Mouse (Mus musculus) adrenal gland, postnatal 14 days (tissue): ENCODE results near the gene Chrm5. TPM values are rescaled to one million over a fixed set of nuclear protein-coding genes. Genes with fewer than 3 reads are reported as not detected.
A peak's percentile ranks its signal among the peaks of the same experiment; 100 is the strongest.

Experiments used
- DNase-seq: peaks from one replicate; pipeline ENCODE4 v3.0.0; 2021; ENCODE audit warnings: mixed read lengths
- long read RNA-seq, 2 experiments: library from polyadenylated mRNA; stranded (forward); transcript quantifications; one replicate each; pipeline ENCODE4 v2.0.0; 2021
- total RNA-seq: library from RNA; stranded (reverse); gene quantifications from 2 replicates; pipeline ENCODE4 v1.2.3, GENCODE M21; 2021

The Chrm5 gene
- not detected in 2 replicates for total RNA-seq
- long read RNA-seq, experiment 1: 0 reads
- long read RNA-seq, experiment 2: 0 reads

DNA sequence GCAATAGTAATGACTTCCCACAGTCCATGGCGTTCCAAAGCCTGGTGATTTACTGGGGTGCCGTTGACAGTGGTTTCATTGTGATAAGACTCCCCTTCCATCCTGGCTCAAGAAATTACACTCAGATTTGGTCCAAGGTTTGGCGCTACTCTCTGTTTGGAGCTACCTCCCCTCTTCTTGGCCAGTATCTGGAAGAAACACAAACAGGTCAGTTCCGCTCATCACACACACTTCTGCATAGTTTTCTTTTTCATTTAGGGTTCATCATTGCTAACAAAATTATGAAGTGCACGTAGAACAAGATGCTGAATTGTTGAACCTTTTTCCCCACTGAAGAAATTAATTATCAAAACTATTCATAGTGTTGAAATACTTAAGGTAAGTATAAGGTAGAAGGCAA is at the start of gene Chrm5:
Gene Chrm5 (minus strand): TSS at position 101 of the 400 bp plus-strand sequence.
- DNase-seq: no peak

DNA sequence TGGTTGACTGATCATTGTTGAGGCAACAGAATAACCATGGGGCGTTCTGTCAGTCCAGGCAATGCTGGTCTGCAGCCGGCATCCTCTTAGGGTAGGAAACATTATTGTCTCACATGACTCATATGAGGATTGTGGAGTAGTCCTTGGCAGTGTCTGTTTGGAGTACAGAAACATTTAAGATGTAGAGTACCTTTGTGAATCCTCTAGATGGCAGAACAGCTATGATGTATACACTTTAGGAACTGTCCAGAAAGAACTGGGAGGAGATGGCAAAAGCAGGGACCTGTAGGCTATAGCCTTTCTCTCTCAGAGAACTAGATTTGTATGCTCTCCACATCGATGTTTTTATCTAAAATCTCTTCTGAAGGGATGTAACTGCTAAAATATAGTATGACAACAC is 46.4 kb upstream of the Chrm5 start:
- DNase-seq: no peak

DNA sequence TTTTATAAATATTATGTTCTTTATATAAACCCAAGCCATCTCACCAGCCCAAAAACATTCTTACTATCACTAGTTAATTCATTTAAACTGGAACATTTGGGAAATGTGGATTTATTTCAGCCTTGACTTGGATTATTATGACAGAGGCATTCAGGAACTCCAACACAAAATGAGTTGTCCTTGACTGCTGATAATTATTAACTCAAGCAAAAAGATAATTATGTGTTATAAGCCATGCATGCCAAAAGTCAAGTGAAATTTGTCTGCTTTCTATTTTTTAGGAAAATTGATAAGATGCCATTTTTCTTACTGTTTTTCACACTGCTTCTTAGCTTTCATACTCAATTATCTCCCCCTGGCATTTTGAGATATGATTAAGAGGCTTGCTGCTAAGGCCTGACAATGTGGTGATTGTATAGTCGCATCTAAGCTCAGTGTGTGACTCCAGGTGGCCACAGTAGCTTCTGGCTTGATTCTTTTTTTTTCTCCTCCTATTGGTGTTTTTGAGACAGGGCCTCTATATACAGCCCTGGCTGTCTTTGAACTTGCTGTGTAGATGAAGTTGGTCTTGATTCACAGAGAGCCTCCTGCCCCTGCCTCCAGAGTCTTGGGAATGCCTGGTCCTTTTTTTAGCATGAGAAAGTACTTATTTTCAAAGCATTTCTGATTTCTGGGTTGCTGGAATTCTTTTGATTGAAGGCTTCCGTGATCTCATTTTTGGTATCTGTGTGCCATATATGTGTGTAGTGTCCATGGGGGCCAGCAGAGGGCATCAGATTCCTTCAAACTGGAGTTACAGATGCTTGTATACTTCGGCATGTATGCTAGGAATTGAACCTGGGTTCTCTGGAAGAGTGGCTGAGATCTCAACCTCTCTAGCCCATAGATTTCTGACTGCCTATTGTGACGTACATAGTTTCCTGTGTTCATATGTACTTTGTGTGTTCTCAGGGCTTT is 40.2 kb upstream of the Chrm5 start:
- DNase-seq: no peak

DNA sequence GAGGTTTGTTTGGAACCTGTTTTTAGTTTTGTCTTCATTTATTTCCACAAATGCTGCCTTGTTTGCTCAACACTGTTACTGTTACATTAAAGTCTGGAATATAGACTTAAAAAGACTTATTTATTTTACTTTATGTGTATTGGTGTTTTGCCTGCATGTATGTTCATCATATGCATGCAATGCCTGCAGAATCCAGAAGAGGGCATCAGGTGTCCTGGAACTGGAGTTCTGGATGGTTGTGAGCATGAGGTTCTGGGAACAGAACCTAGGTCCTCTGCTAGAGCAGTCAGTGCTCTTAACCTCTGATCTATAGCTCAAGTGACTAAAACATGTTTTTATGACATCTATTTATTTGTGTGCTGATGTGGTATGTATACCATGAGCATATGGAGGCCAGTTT is 38.0 kb upstream of the Chrm5 start:
- DNase-seq: no peak

DNA sequence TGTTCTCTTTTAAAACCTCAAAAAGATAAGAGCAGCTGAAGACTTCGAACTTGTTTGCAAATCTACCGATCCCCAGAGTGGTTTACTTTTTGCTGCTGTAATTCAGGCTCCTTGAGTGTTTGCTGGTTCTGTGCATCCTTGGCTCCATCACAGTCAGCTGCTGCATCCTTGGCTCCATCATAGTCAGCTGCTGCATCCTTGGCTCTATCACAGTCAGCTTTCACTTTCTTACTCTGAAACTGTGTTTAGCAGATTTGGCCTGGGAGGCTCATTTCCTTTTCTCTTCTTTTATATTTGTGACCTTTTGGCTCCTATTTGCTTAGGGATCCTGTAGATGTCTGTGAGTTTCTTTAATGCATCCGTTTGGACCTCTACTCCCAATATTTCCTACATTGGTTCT is 36.6 kb upstream of the Chrm5 start:
- DNase-seq: no peak

DNA sequence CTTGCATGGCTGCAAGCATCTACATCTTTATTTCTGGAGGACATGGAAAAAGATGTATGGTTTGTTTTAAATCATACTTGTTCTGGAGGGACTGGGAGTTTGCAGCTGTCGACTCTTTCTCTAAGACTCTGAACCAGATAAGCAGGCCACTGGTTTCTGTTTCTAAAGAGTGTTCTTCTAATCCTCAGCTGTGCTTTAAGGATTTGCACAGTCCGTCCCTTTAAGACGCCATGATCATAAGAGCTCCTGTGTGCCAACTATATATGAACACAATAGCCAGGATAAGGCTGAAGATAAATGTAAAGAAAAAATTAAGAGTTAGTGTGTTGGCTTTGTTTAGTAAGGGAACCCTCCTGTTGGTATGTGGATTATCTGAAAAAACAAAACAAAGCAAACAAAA is 36.2 kb upstream of the Chrm5 start:
- no peak for DNase-seq

DNA sequence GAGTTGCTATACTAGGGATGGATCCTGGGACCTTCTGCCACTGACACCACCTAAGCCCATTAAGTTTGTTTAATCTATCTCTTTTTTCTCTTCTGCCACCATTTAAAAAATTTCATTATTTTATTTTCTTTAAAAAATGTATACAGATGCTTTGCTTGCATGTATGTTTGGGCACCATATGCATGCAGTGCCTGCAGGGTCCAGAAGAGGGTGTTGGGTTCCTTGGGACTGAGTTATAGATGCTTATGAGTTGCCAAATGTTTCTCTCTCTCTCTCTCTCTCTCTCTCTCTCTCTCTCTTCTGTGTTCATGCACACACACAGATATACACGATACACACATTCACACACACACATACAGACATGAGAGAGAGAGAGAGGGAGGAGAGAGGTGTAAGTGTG is 32.5 kb upstream of the Chrm5 start:
- DNase-seq: no peak

DNA sequence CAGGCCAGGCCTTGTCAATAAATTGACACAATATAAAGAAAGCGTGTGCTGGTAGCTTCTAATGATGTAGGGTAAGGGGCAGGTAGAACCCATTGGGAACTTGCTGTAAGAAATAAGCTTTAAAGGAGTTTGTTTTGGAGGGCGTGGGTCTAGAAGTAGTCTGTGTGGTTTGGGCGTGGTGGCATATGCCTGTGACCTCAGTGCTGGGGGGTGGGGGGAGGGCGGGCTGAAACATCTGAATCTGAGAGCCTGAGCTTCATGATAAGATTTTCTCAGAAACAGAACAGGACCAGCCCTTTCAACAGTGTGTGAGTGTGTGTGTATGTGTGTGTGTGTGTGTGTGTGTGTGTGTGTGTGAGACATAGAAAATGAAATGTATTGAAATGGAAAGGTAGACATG is 29.6 kb upstream of the Chrm5 start:
- DNase-seq: no peak

DNA sequence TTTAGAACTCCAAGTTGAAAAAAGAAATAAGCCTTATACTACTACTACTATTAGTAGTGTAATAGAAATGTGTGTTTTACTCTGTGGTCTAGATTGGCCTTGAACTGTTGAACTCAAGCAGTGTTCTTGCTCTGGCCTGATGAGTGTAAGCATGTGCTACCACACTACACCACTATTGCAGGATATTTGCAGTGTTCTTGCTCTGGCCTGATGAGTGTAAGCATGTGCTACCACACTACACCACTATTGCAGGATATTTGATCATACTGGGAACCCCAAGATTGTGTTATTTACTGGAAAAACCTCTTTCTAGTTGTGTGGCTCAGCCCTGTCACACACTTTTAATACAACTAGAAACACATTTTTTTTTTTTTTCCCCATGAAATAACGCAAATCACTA is 26.9 kb upstream of the Chrm5 start:
- DNase-seq: no peak

DNA sequence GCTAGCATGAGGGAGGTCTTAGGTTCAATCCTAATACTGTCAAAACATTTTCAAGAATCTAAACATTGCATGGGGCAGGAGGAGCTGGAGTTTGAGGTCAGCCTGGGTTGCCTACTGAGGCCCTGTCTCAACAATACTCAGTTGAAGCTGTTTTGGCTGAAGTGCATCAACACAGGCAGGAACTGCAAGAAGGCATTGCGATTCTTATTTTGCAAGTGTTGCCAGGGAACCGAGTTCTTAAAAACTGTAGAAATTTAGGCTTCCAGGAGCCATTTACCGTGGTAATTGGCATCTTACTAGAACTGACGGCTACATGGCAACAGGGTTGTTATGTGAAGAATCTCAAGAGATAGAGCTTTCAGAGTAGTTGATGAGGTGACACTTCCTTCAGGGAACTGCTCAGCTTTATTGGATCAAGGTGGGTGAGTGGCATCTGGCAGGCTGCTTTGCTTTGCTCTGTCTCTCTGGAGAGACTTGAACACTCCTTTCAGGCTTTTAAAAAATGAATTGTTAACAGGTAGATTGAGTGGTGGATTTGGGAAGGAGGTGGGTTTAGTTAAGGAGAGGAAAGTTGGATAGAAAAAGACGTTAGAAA is 26.4 kb upstream of the Chrm5 start:
- no peak for DNase-seq

DNA sequence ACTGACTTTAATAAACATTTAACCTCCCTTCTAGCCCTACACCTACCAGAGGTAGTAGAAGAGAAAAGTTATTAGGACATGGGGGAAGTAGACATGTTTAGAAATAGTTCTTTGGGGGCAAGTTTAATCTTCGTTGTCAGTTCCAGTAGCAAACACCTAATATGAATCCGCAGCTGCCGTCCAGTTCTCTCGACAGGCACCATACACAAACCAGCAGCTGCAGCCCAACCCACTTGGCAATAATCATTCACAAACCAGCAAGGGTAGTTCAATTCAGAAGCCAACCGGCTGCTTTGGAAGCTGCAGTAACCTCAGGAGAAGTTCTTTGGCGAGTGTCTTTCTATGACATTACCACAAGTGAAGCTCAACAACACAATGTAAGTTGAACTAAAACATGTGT is 23.4 kb upstream of the Chrm5 start:
- no peak for DNase-seq

DNA sequence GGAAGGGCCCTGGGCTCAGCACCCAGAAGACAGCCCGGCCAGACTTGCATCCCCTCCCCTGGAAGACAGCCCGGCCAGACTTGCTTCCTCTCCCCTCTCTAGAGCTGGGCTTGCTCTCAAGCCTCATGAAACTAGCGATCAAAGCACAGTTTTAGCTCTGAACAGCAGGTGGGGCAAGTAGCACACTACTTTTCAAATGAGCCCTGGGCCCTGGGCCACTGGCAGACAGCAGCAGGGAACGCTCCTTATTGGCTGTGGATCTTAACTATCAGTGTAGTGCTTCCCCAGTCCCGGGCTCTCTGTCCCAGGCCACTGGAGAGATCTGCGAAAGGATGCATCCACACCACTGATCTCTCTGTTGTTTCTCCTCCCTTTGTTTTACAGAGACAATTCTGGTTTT is 20.6 kb upstream of the Chrm5 start:
- DNase-seq: peak; percentile 87

DNA sequence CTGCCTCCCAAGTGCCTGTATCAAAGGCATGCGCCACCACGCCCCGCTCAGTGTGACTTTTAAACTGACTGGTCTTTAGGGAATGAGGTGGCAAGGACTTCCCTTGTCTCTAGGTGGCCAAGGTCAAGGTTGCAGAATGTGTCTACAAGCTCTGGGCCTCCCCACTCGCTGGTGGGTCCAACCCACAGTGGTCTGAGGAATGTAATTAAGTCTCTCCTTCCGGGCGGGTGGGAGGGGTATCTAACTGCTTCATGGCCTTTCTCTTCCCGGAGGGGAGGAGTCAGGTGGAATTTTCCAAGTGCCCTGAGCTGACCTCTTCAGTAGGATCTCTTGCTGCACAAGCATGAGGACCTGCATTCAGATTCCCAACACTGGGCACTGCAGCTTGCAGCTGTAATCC is 17.3 kb upstream of the Chrm5 start:
- peak; percentile 23 for DNase-seq

DNA sequence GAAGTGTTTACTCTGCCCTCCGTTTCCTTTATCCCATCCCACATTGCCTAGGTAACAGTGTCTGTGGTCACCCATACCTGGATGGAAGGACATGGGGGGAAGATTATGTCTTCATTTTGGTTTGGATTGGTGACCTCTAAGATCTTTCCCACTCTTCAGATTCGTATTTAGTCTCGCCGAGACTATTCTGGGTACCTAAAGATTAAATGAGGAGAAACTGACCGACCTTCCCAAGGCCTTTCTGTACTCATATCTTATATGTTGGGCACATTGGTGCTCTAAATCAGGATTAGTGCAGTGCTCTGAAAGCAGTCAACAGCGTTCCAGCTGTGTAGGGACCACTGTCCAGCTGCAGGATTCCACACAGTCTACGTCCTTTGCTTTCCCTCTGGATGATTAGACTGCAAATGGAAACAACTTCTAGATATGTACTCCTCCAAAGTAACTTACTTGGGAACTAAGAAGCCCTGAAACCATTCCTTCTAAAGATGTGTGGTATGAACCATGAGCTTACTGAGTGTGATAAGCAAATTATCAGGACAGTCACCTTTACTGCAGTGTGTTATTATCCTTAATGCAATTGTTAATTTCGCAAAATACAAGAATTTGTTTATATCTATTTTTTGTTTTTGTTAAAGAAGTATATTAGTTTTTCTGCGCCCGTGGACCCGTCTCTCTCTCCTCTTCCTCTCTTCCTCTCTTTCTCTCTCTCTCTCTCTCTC is 13.1 kb upstream of the Chrm5 start:
- no peak for DNase-seq

DNA sequence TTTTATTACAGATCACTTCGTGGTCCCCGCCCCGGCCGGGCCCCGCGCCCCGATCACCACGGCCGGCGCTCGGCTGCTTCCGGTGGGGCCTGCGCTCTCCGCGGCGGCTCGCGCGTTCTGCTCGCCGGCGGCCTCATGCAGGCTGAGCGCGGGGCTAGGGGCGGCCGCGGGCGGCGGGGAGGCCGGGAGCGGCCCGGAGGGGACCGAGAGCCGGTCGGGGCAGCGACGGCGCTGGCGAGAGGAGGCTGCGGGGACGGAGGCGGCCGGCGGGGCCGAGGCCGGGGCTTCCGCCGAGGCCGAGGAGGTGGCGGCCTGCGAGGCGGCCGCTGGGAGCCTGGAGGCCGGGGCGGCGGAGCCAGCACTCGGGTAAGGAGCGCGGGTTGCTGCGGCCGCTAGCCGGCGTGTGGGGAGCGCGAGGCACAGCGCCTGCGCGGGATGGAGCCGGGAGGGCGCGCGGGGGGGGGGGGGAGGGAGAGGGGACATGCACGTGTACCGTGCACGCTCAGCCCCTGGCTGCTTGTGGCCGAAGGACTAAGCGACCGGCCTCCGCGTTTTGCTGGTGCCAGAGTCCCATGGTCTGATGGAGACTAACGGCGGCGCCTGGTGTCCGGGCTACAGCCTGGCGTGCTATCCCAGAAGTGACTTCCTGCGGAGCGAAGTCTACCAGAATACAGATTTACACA is 12.4 kb upstream of the Chrm5 start, which contains the start of gene Aven:
Gene Aven (plus strand): TSS at position 109 of the 683 bp plus-strand sequence.
- DNase-seq: peak; percentile 92

DNA sequence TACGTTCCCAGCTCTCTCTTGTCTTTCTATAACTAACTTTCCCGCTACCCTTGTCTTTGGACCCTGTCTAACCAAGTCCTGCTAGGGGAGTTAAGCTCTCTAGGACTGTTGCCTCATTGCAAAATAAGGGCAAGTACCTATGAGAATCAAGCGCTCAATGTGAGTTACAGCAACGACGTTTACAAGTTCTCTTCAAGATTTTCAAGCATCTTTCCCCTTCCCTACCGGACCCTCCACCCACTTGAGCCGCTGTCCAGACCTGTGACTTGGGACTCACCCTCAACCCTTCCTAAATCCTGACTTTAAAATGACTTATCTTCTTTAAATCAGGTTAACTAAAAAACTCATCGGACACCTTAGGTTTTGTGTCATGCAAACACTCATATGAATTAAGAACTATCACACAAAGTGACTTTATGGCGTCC is 11.9 kb upstream of the Chrm5 start:
- DNase-seq: peak; percentile 31

DNA sequence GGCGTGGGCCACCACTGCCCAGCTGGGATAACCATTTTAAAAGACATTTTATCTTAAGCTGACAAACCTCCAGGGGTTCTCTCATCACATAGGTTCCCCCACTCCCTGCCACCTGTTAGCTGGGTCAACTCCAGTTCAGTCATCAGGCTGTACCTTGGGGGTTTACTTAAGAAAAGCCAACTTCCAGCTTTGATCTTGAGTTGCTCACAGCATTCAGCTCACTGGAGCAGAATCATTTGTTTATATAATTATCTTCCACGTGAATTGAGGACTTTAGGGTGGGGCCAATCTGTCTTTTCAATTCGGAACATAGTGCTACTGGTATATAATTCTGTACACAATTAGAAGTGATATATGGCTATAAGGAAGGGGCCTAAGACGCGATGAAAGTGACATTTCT is 11.1 kb upstream of the Chrm5 start:
- no peak for DNase-seq

DNA sequence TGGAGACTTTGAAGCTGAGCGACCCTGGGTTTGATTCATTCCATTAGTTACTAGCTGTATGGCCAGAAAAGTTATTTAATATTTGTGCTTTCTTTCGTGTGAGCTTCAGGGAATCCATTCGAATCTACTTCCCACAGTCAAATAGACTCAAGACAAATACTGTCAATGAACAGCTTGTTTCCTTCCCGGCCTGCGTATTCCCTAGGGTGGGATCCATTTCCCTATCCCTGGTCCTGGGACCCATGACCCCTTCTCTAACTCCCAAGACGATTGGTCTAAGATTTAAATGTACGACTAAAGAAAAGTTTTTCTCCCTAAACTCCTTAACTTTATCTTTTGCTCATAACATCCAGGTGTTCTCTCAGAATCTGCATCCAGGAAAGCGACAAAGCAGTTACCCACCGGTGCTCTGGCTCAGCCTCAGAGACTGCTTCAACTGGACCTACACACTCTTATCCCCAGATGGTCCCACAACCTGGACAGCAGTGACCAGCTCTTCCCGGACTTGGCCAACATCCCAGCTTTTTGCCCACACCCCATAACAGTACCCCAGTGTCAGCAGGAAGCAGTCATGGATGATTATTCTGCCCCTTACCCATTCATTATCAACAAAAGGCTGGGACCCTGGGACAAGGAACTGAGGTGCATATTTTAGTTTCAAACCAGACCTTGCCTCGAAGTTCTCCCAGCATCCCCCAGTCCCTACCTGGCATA is 10.1 kb upstream of the Chrm5 start:
- DNase-seq: no peak

DNA sequence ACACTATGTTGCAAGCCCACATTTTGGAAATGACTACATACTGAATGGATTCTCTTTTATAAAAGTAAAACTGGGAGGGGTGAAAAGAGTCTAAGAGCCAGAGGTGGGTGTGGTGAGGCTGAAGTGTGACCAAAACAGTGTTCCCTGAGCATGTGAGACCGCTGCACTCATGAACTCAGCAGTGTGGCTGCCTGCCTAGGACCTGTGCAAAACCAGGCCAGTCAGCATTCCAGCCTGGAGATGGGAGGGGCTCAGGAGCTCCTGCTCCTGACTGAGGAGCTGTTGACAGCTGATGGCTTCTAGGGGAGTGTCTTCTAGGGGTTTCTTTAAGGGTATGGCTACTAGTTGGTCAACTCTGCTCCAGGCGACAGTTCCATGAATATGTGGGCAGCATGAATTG is 4.3 kb upstream of the Chrm5 start:
- no peak for DNase-seq

DNA sequence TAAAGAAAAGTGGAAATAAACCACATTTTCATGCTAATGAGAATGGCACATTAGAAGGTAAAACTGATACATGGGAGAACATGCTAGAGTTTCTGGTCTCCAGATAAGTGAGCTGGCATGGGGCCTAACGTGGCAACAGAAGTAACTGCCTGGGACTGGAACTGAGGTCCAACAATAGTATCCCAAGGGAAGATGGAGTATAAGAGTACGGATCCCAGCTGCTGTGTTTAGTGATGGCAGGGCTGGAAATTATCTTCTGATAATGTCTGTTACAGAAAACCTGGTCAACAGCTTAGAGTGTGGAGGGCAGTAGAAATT is 2.7 kb upstream of the Chrm5 start:
- DNase-seq: no peak

DNA sequence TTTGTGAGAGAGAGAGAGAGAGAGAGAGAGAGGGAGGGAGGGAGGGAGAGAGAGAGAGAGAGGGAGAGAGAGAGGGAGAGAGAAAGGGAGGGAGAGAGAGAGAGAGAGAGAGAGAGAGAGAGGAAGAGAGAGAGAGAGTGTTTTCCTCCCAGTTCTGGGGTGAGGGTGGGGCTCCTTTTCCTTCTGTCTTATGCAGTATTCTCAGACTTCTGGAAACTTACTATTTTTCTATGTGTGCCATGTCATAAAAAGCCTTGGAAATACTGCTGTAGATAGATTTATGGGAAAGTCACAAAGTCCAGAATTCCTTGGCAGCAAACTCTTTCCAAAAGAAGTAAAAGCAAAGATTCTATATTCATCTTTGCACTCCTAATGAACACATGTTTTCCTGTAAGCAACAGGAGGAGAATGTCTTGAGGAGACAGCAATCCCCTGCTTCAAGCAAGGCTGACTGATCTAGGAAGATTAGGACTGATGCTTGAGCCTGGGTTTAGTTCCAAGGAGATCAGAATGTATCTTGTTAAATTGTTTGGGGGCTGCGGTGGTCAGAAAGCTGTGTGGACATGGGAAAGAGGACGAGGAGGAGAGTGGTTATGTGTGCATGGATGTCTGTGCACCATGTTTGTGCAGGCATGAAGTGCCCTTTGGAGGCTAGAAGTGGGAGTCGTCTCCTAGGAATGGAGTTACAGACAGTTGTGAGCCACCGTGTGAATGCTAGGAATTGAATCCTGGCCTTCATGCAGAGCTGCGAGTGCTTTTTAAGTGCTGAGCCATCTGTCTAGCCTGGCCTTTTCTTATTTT is 2.2 kb upstream of the Chrm5 start:
- DNase-seq: no peak
